Mouse (Mus musculus): ENCODE results near the gene Btk.

DNA sequence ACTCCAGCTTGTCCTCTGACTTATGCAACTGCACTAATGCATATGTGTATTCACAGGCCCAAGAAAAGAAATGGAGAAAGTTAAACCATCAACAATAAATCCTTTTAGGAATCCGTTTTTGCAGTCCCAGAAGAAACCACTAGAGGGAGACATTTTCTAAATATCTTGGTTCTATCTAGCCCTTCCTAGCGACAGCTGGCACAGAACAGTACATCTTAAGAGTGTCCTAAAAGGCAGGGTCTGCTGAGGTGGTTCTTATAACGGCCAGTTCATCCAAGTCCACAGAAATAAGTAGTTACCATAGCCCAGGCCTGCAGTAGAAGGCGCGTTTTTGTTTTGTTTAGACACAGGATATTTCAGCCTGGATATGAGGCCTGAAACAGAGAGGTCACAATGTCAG is 32.5 kb downstream of the Btk start:
- TF ChIP-seq POLR2A (IDR thresholded peaks at IDR 0.05; ENCODE audit: low read depth, low read length) (no peak), CTCF (IDR thresholded peaks at IDR 0.05; ENCODE audit: extremely low read depth, insufficient read depth, insufficient read length, insufficient replicate concordance) (no peak)

All from spleen, adult 2 months (tissue).